Mouse (Mus musculus) kidney, adult 2 months (tissue): ENCODE measurements around the gene Tubb4b.

Experiments
- CTCF ChIP-seq: fragments of 200-500 bp; conservative IDR thresholded peaks from 2 replicates; pipeline ENCODE4 v1.5.1; 2011; ENCODE audit warnings: low read depth, mild to moderate bottlenecking, control low read depth, low read length, moderate library complexity, mixed read lengths; ENCODE audit not compliant: insufficient read depth, insufficient read length
- POLR2A ChIP-seq: fragments of 200-500 bp; IDR thresholded peaks from one replicate; pipeline ENCODE4 v1.6.1; 2011; ENCODE audit warnings: low read depth, low read length, control low read depth

DNA sequence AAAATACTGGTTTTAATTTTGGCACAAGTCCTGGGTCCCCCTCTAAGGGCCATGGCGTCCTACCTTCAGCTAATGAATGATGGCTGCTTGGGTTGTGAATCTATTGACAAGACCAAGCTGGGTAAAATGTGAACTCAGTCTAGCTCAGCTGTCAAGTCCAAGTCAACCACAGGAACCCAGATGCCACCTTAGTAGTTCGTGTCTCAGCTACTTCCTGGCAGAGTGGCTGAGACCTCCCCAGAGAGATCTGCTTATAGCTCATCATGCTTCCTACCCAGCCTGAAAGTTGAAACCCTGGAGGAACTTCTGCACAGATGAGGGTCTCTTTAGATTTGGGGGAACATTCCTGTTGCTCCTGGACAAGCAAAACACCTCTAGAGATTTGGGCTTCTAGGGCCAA is 41.2 kb downstream of the Tubb4b start:
- TF ChIP-seq POLR2A (no peak), CTCF (no peak)
